In the genomic region with DNA sequence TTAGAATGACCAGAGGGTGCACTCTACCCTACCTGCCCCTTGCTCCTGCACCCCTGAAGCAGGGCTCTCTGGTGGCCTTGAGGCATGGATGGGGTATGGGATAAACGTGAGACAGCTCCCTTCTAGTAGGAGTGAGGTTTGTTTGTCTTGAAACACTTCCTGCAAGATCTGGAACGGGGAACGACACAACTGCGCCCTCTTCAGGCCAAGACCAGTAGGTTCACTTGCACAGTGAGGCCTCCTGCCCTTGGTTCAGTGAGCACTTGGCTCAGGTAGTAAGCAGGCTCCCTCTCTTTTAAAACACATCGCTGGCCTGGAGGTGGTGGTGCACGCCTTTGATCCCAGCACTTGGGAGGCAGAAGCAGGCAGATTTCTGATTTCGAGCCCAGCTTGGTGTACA, we compare ENCODE assay signal across 8 mouse cellular contexts.
DNase-seq lines count a peak whose midpoint lies in the region; ATAC-seq and TF ChIP-seq lines count a peak whose summit lies in the region.
"Not testable (repeated sequence)": the region's sequence is repeated elsewhere in the genome, so short reads cannot be mapped to it uniquely, and the experiment has no call there.

No protein-coding gene starts in this region.

- not testable (repeated sequence) for H3K36me3 ChIP-seq in MEL (ENCODE audit: control insufficient read depth in 1 of 2, insufficient read depth in 2 of 2, low read length in 2 of 2)

- TF ChIP-seq EP300 in MEL (IDR thresholded peaks at IDR 0.05; ENCODE audit: low read depth in 1 of 2, low read length in 2 of 2) = not testable (repeated sequence)

- DNase-seq in 416B (ENCODE audit: low read depth) = peak; percentile 60
- DNase-seq in MEL (ENCODE audit: low read depth, low spot score) = peak; percentile 16
- peak; percentile 11 for DNase-seq in gastrocnemius, adult 18-20 months (ENCODE audit: low spot score)
- DNase-seq in kidney, adult 11 months = peak; percentile 4
- peak; percentile 32 to 46 for DNase-seq in lung, adult 18-20 months
- DNase-seq in thymus, postnatal 0 days (ENCODE audit: low spot score) = peak; percentile 15

- not testable (repeated sequence) for TF ChIP-seq RAD21 in MEL (IDR thresholded peaks at IDR 0.05; ENCODE audit: low read depth, low read length)

- not testable (repeated sequence) for H3K79me2 ChIP-seq in MEL (ENCODE audit: control insufficient read depth, insufficient read depth, low read length, poor library complexity)

- peak; percentile 6 to 26 (median 13); a peak in 2 of 6 replicates for TF ChIP-seq CTCF in MEL (IDR thresholded peaks at IDR 0.05 in 2 of 3, conservative IDR thresholded peaks at IDR 0.05 in 1 of 3; ENCODE audit: control insufficient read depth in 1 of 3, insufficient read depth in 1 of 3, low read depth in 2 of 3, low read length in 3 of 3, poor library complexity in 1 of 3, severe bottlenecking in 1 of 3)
- peak; percentile 58 for TF ChIP-seq CTCF in bone marrow, adult 2 months (IDR thresholded peaks at IDR 0.05; ENCODE audit: control insufficient read depth, insufficient read depth, low read length)

- H3K27ac ChIP-seq in MEL (ENCODE audit: control insufficient read depth, low read depth, low read length); bone marrow, adult 2 months (ENCODE audit: control insufficient read depth, insufficient read depth, low read depth, low read length, poor library complexity): not testable (repeated sequence)

- not testable (repeated sequence) for H3K9me3 ChIP-seq in MEL (replicated peaks; ENCODE audit: insufficient read depth, low read length)

- H3K27me3 ChIP-seq in MEL (ENCODE audit: control insufficient read depth in 1 of 2, insufficient read depth in 2 of 2, low read length in 2 of 2) = not testable (repeated sequence)

- not testable (repeated sequence) for H3K9ac ChIP-seq in MEL (ENCODE audit: control insufficient read depth, low read depth, low read length, poor library complexity, severe bottlenecking)

- 62% methylated on average over 7 of the region's 7 CpGs for WGBS in bone marrow, adult 2 months

- TF ChIP-seq POLR2A in MEL (IDR thresholded peaks at IDR 0.05; ENCODE audit: control insufficient read depth in 1 of 2, insufficient read depth in 1 of 2, low read depth in 1 of 2, low read length in 2 of 2, poor library complexity in 1 of 2); bone marrow, adult 2 months (IDR thresholded peaks at IDR 0.05; ENCODE audit: borderline replicate concordance, control insufficient read depth, low read depth, low read length): not testable (repeated sequence)

- H3K4me3 ChIP-seq in MEL (ENCODE audit: control insufficient read depth in 1 of 2, insufficient read depth in 1 of 2, low read depth in 2 of 2, low read length in 2 of 2); bone marrow, adult 2 months (replicated peaks; ENCODE audit: control insufficient read depth, low read depth, low read length): not testable (repeated sequence)

- H3K4me1 ChIP-seq in MEL (ENCODE audit: control insufficient read depth in 1 of 2, insufficient read depth in 2 of 2, low read length in 2 of 2); bone marrow, adult 2 months (ENCODE audit: control insufficient read depth, insufficient read depth, low read length): not testable (repeated sequence)

- peak; percentile 68 for ATAC-seq in megakaryocyte-erythroid progenitor cell, adult 5-6 weeks (replicated peaks; ENCODE audit: low FRiP score, low TSS enrichment, poor library complexity, severe bottlenecking)

Comparison
In these comparisons a context has a peak if more than half of its experiments do, and no peak if none do; other contexts are left out.
1. DNase-seq: peak in every context shown above with its lines; median percentile 60 in 416B; 39 in lung, adult 18-20 months; 16 in MEL; 15 in thymus, postnatal 0 days; 11 in gastrocnemius, adult 18-20 months; 4 in kidney, adult 11 months.